Mouse (Mus musculus) inflammation-experienced regulatory T-cells, adult 6 months (primary cell): ENCODE measurements around the gene Cherp. TPM values are rescaled to one million over a fixed set of nuclear protein-coding genes. Genes with fewer than 3 reads are reported as not detected.

ENCODE experiments used
- ATAC-seq: one replicate; pipeline ENCODE4 v1.8.0; 2017
- polyA plus RNA-seq, 3 experiments: library from polyadenylated mRNA; unstranded; fragments of 100-300 nt; shearing (Covaris generic); gene quantifications; one replicate each; pipeline ENCODE4 v1.2.1; 2017

The Cherp gene
- polyA plus RNA-seq, 3 experiments from 2014 or later: 48.9 to 68.1 (median 66.7) TPM

DNA sequence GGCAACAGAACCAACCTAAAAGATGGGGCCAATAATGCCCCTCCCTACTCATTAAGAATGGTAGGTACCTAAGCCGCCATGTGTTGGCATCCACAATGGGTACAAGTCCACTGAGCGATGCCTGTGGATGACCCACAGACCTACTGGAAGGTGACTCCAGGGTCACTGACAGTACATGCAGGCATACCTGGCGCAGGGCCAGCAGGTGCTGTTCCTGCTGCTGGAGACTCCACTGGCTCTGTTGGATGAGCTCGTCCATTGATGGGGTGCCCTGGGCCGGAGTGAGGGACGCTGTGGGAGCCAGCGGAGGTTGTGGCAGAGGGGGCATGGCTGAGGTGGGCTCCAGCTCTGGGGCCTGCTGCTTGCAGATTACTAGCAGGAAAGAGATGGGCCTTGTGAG, 4.3 kb downstream of the Cherp start:
- ATAC-seq: no peak

DNA sequence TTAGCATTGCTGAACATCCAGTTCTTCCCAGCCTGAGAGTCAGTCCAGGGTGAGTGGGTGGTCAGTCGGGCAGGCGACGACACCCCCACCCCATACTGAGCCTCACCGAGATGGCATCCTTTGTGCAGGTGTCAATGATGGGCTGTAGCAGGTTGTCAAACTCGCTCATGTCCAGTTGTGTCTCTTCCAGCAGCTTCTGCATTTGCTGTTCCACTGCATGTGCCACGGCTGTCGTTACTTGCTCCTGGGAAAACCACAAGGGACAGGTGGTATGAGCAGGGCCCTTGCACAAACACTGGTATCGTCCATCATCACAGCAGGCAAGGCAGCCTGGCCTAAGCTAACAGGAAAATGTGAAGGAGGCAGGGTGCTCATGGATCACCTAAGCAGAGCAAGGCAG, 5.0 kb downstream of the Cherp start:
- ATAC-seq: no peak

DNA sequence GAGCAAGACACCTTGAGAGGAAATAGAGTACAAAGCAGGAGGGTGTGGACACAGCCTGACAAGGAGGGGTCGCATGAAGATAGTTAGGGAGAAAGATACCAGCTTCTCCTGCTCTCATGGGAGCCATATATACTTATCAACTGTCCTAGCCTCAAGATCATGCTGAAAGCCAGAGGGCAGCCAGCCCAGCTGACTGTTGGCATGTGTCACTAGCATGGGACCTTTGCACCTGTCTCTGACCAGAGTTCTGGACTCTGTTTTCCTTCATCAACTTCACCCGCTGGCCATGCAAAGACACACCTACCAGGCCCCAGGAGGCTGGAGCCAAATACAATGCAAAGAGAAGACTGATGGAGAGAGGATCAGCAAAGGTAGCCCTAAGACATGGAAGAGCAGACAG, 5.8 kb downstream of the Cherp start:
- ATAC-seq: no peak

- ATAC-seq: no peak
These were observed 10.8 kb downstream of the Cherp start for GRCm38 (mm10) chr8:72464211-72464610.

DNA sequence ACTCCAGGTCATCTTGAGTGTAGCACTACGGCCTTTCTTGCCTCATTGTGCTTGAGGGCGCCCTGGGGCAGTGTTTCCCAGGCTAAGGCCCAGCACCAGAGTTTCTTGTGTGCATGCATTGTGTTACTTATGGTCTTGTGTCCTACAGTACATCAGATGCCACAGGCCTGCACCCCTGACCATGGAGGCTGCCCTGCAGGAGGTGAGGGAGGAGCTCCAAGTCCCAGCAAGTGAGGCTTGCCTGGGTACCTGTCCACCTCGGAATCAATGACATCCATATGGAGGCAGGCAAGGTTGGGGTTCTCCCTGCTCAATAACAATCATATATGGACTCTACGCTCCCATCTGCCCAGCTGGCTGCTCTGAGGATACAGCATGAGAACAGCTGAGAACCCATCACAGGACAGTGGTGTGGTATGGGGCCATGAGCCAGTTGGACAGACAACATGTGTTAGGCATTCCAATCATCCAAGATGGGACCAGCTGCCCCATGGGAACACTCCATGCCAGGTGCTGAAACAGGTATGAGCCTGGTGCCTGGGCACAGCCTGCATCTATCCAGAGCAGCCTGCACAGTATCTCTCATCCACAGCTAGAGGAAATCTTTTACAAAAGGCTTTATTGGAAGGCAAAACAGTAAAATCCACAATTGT, 15.0 kb downstream of the Cherp start:
- ATAC-seq: no peak

- no peak for ATAC-seq
These were observed 16.6 kb downstream of the Cherp start for GRCm38 (mm10) chr8:72458457-72458856.

GRCm38 (mm10) chr8:72457806-72458205, 17.2 kb downstream of the Cherp start:
- ATAC-seq: no peak

DNA sequence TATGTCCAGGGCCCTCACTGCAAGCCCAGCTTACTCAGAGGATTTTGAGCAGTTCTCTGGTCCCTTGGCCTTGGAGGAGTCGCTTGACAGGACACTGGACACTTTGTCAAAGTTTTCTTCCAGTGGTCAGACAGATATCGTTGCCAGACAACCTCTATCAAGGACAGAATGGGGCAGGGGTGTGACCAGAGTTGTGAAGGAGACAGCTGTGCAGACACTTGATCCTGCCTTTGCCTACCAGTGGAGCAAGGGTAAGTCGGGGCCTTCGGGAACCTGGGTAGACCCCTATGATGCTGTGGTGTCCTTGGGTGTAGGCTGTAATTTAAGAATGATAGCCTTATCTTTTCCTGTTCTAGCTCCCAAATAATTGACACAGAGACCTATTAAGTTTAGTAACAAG, 19.7 kb downstream of the Cherp start:
- ATAC-seq: no peak

GRCm38 (mm10) chr8:72453904-72454303, 21.1 kb downstream of the Cherp start:
- no peak for ATAC-seq

DNA sequence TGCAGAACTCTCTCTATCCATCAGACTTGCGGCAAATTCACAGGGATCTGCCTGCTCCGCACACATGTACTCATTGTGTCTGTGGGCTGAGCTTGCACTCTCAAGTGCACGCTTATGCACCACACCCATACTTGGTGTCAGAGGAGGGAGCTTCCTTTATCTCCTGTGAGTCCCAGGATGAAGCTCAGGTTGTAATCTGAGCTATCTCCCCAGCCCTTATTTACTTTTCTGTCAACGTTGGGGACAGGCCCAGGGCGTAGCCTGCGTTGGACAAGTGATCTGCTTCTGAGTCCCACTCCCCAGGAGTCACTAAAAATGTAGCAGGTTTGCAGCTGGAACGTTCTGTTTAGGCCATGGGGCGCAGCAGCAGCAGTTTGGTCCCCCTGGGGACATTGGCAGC, 23.5 kb downstream of the Cherp start:
- no peak for ATAC-seq

DNA sequence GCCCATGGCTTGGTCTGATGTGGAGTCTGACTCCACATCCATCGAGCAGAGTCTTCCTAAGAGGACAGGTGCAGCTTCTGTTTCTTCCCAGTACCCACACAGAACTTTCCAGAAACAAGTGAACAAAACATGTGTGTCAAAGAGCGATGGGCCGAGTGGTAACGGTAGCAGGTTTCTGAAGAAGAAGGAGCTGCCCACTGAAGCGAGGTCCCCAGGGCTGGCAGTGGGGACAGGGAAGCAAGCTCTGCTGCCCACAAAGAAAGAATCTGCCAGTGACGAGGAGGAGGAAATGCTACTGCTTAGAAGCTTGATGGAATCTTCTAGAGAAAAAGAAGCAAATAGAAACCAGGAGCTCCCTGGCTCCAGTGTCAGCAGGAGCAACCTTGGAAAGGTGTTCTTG, 30.0 kb downstream of the Cherp start:
- no peak for ATAC-seq

GRCm38 (mm10) chr8:72443994-72444350, 31.1 kb downstream of the Cherp start:
- ATAC-seq: peak; percentile 23

DNA sequence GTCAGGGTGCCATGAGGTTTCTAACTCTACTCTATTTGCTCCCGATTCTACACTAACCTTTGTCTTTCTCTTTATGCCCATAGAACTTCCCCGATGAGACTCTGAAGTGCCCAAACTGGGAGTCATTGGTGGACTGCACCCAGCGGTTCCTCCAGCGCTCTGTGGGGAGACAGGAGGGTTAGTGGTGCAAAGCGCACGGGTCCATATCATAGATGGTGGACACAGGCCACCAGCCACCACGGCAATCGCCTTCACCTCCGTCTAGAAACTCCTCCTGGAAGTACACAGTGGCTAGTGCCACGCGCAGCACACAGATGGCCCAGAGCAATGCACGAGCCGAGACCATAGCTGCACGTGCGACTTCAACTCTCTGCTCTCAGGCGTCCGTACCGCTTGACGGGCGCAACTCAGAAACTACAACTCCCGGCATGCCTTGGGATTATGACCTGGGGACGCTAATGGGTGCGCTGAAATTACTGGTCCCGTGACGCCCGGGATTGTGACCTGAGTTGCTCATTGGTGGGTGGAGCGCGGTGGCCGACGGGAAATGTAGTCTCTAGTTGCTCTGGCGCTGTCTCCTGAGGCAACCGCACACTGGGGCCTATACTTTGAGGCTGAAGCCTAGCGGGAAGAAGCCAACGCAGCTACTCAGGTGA, 31.6 kb downstream of the Cherp start, which contains the start of the genes Calr3 and 1700030K09Rik:
Gene Calr3, minus strand, starts transcription at position 533 of the 656 bp plus-strand sequence.
Gene 1700030K09Rik, plus strand, starts transcription at position 543 of the 656 bp plus-strand sequence.
- ATAC-seq: peak; percentile 100

GRCm38 (mm10) chr8:72438248-72439015, 36.6 kb downstream of the Cherp start:
- ATAC-seq: no peak

DNA sequence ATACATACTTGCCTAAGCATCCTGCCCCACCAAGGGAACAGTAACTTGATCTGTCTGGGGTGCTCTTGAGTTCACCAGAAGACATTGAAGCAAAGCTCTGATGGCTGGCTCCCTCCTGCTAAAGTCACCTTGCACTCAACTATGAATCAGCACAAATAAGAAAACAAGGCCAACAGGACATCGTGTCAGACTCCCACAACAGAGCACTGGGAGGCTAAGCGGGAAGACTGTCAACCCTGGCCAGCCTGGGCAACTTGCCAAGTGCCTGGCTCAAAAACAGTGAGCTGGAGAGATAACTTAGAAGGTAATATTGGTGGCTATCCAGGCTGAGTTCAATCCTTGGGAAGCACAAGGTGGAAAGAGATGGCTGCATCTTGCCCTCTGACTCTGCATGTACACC, 40.1 kb downstream of the Cherp start:
- no peak for ATAC-seq

DNA sequence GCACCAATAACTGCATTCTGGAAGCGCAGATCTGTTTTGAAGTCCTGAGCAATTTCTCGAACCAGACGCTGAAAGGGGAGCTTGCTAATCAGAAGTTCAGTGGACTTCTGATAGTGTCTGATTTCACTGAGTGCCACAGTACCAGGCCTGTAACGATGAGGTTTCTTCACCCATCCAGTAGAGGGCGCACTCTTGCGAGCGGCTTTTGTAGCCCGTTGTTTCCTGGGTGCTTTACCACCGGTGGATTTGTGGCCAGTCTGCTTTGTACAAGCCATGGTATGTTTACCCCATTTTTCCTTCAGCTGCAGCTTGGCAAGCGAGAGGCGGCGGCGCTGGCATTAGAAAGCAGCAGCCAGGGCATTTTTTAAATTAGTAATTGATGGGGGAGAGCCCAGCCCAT, 45.4 kb downstream of the Cherp start:
- no peak for ATAC-seq

- ATAC-seq: no peak
These were observed 52.1 kb downstream of the Cherp start for GRCm38 (mm10) chr8:72422926-72423325.

- peak; percentile 98 for ATAC-seq
These were observed 53.4 kb downstream of the Cherp start, which contains the start of gene Eps15l1 for GRCm38 (mm10) chr8:72421362-72422335. Gene Eps15l1 (minus strand): TSS chr8:72421460.

DNA sequence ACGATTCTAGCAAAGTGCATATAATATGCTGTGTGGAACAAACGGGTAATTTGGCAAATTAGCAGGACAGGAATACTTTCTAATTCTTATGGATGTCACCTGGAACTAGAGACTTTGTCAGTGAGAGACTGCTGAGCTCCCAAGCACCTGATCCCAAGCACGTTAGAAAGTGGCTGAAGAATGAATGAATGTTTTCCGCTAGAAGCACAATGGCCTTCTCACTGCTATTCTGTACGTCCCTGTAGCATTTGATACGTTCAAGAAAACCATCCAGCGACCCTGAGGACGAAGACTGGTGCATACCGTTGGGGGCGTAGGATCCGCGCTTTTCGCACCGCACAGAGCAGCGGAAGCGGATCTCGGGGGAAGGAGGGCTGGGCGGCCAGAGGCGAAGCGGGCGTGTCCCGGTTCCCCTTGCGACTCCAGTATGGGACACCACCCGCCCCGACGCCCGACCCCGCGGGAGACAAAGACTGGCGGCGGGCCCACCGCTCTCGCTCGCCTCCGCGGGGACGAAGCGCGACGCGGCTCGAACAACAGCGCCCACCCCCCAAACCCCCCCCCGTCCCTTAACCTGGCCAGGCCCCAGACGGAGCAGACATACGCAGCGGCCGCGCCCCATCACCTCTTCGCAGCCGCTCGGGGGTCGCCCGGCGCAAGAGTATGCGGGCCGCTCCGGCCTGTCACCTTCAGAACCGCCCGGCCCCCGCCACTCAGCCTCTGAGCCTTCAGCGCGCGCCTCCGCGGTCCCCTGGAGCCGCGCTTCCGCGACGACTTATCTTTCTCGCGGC, 54.3 kb downstream of the Cherp start:
- ATAC-seq: peak; percentile 14

DNA sequence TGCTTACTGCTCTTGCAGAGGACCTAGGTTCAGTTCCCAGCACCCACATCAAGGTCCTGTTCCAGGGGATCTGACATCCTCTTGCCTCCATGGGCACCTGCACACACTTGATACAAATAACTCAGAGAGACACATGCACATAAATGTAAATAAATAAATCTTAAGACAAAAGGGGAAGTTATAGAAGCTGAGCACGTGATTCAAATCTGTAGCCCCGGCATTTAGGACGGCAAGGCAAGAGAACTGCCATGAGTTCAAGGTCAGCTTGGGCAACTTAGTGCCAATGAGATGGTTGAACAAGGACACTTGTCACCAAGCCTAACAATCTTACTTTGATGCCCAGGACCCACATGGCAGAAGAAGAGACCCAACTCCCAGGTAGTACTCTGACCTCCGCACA, 57.0 kb downstream of the Cherp start:
- no peak for ATAC-seq

DNA sequence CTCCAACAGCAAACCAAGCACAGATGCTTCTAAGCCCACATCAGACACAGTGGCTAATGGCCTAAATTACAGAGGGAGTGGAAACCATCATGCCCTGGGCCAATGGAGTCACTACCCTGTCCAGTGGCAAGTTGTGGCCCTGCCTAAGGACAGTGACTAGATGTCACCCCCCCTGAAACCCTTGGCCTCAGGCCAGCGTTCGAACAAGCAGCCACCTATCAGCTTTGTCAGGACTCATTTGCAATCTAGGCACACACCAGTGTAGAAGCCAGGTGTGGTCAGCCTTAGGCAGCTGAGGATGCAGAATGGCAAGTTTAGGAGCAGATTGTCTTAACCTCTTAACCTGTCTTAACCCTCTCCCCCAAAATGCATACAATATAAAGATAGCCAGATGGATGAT, 59.8 kb downstream of the Cherp start:
- ATAC-seq: no peak

- no peak for ATAC-seq
These were observed 61.2 kb downstream of the Cherp start for GRCm38 (mm10) chr8:72413839-72414238.
